Mouse (Mus musculus) small intestine, adult 2 months (tissue): Measurements from ENCODE around the gene Mrpl20.

Source experiments
- CTCF ChIP-seq: fragments of 200-500 bp; IDR thresholded peaks from 2 replicates; pipeline ENCODE4 v1.5.1; 2012; ENCODE audit warnings: low read depth, mild to moderate bottlenecking, control low read depth, inconsistent platforms, low read length, moderate library complexity, mixed read lengths; ENCODE audit not compliant: insufficient replicate concordance, insufficient read length; ENCODE audit errors: extremely low read depth
- POLR2A ChIP-seq: fragments of 200-500 bp; IDR thresholded peaks from 2 replicates; pipeline ENCODE4 v1.6.1; 2012; ENCODE audit warnings: low read depth, mild to moderate bottlenecking, control low read depth, inconsistent platforms, low read length, moderate library complexity

GRCm38 (mm10) chr4:155851951-155852411 is 49.3 kb downstream of the Mrpl20 start:
- TF ChIP-seq CTCF: no peak
- no peak for TF ChIP-seq POLR2A
